Mouse (Mus musculus) brain, embryonic 18.5 days (tissue): ENCODE measurements around the gene Tnfrsf12a.

Experiments used
- DNase-seq: peaks from one replicate; pipeline ENCODE4 v3.0.0-alpha.2; 2012; ENCODE audit warnings: low read depth, low spot score

Tnfrsf12a gene

GRCm38 (mm10) chr17:23651363-23651762 is 25.9 kb downstream of the Tnfrsf12a start:
- DNase-seq, result no peak

GRCm38 (mm10) chr17:23645894-23646293 is 31.4 kb downstream of the Tnfrsf12a start:
- DNase-seq, result no peak

- no peak for DNase-seq
Measured at GRCm38 (mm10) chr17:23644613-23645495, 32.4 kb downstream of the Tnfrsf12a start, which contains the start of gene Mmp25. TSS of gene Mmp25 (minus strand) at chr17:23645277.

- DNase-seq, result no peak
Measured at GRCm38 (mm10) chr17:23631241-23631640, 46.0 kb downstream of the Tnfrsf12a start.

GRCm38 (mm10) chr17:23630195-23631020 is 46.9 kb downstream of the Tnfrsf12a start:
- DNase-seq, result no peak

GRCm38 (mm10) chr17:23627813-23628212 is 49.5 kb downstream of the Tnfrsf12a start:
- DNase-seq, result no peak
